Mouse (Mus musculus) thymus, postnatal 36 days (tissue): ENCODE results near the gene Ranbp2.

Source experiments
- DNase-seq, 2 experiments: peaks; one replicate each; pipeline ENCODE4 v3.0.0; 2022; ENCODE audit warnings: mixed read lengths in 2 of 2

Gene Ranbp2

DNA sequence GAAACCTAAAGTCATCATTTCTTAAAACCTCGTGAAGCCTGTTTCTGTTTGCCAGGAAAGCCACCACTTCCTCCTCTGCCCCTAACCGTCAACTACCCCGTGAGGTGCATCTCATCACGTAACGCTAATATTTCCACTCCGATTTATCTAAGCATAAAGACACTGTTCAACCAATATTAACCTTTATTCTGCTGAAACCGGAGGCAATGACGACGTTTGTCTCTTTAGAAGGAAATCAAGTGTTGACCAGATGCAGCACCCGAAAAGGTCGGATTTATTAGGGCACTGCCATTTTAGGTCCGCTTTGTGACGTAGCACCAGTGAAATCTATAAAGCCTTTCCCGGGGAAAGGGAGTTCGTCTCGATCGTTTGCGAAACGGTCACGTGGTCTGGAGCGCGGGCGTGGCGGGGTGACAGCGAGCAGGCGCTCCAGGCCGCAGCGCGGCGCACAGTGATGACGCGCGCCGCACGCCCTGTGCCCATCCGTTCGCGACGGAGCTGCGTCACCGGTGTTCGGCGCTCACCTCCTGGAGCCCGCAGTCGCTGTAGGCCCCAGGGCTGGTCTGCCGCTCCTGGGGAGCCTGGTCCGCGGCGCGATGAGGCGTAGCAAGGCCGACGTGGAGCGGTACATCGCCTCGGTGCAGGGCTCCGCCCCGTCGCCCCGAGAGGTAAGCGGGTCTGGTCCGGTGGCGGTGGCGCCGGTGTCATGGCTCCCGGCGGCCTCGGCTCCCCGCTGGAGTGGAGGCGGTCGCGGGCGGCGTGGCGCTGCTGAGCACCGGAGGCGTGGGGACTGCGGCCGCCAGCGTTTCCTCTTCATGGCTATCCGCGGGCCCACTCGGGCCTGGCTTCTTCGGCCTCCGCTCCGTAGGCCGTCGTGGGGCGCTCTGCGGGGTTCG lies at the start of gene Ranbp2:
TSS of gene Ranbp2 (plus strand) at position 537 of the 896 bp plus-strand sequence.
- peak; percentile 95 to 98 for DNase-seq

DNA sequence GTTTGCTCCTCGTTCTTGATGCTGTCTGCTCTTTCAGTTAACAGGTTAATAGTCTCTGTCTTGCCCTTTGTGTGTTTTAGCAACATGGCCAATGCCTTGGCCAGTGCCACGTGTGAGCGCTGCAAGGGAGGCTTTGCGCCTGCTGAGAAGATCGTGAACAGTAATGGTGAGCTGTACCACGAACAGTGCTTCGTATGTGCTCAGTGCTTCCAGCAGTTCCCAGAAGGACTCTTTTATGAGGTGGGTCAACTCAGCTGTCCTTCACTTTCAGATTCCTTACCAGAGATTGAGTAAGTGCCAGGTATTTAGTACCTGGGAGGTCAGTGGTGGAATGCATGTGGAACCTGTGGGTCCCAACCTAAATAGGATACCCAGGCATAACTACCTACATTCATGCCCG lies 47.8 kb upstream of the Ranbp2 start:
- no peak for DNase-seq

DNA sequence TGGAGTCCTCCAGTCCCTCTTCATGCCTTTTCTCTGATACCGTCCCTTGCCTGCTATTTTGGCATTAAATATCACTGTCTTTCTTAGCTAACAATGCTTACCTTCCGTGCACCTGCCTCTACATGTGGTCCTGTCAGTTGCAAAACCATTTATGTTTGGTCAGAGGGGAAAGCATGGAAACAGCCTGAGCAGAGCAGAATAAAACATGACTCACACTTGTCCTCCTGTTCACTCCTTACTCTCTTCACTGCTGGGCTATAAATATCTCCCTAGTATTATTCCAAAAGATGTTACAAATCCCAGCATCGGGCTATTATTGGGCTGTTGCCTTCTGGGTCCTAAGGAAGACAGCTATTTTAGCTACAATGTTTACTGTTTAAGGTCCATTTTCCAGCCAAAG lies 44.9 kb upstream of the Ranbp2 start:
- no peak for DNase-seq

DNA sequence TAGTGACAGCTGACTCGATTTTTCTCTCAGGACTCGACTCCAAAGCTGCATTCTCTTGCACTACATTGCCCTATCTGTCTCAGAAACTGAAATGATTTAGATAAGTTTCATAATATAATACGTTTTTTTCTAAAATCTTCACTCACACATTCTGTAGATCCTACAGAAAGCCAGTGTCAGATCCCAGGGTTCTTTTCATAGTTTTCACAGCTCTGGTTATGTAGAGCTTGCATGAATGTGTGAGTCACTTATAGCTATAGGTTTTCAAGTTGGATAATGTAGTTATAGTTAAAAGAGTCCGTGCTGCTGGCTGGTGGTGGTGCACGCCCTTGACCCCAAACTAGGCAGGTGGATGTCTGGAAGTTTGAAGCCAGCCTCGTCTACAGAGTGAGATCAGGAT lies 42.1 kb upstream of the Ranbp2 start:
- no peak for DNase-seq

DNA sequence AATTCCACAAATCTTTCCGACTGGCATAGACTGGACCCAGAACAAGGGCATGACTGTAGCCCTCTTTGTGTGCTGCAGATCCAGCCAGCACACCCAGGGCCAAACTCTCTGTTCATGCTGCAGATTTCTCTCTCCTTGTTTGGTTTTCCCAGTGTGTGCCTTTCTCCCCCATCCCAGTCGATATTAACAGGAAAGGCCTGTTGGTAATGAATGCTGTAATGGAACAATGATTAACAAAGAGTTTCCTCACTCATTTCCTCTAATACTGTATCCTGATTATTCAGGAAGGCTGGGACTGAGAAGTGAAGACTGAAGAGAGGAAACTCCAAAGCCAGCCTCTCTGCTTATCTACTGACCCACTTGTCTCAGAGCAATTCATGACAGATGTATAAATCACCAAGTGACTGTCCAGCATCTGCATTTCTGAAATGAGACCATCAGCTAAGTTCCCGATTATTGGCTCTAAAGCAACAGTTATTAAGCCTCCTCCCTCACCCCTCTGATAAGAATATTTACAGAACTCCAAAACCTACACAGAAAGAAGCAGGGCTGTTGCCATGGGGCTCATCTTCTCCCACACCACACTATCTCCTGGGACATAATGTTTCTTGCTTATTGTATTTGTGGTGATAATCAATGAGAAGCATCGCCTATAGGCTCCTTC lies 41.3 kb upstream of the Ranbp2 start:
- no peak for DNase-seq

DNA sequence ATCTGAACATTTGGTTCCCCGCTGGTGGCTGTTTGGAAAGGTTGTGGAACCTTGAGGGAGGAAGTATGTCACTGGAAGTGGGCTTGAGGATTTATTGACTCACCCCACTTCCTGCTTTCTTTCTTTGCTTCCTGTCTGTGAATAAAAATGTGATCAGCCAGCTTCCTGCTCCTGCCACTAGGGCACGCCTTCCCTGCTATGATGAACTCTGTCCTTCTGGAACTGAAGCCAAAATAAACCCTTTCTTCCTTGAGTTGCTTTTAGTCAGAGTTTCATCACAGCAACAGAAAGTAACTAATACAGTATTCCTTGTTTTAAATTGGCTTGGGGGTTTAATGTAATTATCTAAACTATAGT lies 40.8 kb upstream of the Ranbp2 start:
- DNase-seq = no peak

DNA sequence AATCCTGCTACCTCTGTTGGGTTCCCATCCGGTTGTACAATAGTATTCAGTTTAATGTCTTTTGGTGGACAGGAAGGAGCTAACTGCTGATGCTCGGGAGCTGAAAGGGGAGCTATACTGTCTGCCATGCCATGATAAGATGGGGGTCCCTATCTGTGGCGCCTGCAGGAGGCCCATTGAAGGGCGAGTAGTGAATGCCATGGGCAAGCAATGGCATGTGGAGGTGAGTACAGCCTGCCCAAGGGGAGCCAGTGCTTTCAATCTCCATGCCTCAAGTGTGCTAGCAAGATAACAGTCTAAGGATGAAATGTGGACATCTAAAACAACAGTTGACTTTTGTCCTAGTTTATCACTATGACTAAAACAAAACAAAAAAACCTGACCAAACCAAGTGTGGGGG lies 34.4 kb upstream of the Ranbp2 start:
- DNase-seq = no peak

DNA sequence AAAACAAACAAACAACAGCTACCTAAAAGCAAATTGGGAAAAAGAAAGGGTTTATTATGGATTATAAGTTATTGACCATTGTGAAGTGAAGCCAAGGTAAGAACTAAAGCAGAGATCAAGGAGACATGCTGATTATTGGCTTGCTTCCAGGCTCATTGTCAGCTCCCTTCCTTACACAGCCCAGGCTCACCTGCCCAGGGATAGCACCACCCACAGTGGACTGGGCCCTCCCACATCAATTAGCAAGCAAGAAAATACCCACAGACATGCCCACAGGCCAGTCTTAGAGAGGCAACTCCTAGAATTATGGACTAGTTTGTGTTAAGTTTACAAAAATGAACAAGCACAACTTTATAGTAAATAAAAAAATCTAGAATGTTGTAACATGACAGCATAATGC lies 33.9 kb upstream of the Ranbp2 start:
- no peak for DNase-seq

DNA sequence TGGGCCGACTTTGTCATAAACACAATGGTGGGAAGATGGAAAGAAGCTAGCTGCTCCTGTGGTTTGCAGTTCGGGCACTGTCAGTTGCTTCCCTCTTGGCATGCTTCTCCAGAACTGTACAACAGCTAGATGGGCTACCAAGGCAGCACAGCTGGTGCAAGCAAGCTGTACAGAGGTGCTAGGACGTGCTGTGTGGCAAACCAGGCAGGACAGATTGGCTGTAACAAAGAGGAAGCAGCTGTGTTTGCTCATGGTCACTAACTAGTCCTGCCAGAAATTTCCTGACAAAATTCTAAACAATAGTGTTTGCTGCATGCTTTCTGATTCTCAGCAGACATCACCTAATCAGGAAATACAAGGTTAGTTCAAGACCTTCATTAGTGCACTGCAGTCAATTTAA lies 30.0 kb upstream of the Ranbp2 start:
- no peak for DNase-seq

DNA sequence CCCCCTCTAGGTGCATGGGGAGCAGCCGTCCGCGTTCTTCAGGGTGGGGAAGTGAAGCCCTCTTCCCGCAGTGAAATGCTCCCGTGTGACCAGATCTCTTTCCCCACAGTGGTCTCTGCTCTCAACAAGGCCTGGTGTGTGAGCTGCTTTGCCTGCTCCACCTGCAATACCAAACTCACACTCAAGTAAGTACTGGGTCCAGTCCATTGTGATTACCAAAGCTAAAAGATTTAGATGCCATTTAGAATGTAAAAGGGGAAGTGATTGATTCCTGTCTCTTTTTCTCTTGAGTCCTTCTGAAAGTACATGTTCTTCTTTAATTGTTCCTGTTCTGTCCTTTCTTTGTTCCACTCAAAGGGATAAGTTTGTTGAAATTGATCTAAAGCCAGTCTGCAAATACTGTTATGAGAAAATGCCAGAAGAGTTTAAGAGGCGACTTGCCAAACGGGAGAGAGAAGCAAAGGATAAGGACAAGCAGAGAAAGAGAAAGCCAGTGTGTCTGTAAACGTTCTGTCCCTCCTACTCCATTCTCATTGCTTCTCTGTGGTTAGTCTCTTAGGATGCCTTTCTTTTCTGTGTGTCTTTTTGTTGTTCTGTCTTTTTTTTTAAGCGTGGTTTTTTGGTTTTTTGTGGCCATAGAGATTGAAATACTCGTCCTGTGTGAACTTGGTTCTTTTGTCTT lies 28.3 kb upstream of the Ranbp2 start:
- no peak for DNase-seq

DNA sequence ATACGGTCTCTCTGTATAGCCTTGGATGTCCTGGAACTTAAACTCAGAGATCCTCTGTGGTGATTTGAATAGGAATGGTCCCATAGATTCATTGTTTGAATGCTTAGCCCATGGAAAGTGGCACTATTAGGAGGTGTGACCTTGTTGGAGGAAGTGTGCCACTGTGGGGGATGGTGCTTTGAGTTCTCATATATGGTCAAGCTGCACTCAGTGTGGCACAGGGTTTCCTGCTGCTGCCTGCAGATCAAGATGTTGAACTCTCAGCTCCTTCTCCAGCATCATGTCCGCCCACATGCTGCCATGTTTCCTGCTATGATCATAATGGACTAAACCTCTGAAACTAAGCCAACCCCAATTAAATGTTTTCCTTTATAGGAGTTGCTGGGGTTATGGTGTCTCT lies 18.8 kb upstream of the Ranbp2 start:
- DNase-seq = no peak

DNA sequence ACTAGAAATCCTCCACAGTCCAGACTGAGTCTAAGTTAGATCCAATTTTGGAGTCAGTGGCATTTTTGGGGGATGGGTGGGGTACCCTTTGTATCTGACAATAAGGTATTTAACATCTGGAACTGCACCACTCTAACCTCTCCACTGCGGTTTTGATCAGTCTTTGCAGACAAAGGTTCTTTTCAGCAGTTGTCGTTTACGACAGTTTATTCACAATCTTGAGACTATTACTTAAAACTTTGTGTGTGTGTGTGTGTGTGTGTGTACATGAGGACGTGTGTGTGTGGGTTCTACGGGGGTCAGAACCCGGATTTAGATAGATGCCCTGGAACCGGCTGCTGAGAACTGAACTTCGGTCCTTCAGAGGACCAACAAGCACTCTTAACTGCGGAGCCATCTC lies 870 bp upstream of the Ranbp2 start:
- DNase-seq = peak in 1 of 2 experiments; percentile 2

DNA sequence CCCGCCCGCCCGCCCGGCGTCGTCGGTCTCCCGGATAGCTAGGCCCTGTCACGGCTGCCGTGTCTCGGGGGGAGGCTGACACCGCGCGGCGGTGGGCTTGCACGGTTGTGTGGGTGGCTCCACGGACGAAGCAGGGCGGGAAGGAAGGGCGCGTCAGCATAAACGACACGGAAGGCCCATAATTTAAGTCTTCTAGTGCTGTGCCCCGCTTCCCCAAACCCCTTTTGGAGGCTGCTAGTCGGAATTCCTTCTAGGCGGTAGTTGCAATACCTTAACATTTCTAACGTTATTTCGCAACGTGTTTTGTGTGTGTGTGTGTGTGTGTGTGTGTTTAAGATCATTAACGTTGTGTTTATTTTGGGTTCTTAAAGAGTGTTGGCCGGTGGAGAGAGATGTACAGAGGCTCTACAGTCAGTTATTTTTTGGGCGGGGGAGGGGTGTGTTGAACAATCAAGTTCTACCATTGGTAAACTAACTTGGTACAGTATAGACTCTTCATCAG lies 611 bp downstream of the Ranbp2 start:
- DNase-seq = no peak

DNA sequence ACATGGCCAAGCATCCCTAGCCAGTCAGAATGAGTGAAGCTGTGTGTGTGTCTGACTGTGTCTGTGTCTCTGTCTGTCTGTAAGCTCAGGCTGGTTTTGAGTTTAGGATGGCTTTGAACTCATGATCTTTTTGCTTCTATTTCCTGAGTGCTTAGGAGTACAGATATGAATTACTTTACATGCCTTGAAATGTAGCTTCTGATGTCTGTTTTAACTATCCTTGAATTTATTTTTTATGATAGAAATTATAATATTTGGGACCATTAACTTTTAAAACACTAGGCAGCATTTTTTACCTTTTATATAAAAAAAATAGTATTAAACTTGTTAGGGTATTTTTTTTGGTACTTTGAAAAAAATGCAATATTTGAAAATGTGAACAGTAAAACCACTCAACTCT lies 4.9 kb downstream of the Ranbp2 start:
- no peak for DNase-seq

DNA sequence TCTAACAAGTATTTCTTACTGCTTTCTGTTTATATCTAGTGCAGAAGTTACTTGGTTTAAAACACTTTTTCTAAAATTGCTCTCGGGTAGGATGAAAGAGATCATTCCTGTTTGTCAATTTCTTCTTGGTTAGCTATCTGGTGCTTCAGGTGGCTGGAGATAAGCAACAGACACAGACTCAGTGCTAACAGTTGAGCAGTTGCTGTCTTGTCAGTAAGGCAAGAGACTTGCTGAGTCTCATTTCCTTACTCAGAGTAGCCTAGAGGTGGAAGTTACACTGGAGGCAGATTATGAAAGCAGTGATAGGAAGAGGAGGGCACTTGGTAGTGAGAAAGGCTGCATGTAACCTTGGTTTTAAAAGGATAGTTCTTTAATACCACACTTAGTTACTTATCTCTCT lies 5.5 kb downstream of the Ranbp2 start:
- DNase-seq = no peak

DNA sequence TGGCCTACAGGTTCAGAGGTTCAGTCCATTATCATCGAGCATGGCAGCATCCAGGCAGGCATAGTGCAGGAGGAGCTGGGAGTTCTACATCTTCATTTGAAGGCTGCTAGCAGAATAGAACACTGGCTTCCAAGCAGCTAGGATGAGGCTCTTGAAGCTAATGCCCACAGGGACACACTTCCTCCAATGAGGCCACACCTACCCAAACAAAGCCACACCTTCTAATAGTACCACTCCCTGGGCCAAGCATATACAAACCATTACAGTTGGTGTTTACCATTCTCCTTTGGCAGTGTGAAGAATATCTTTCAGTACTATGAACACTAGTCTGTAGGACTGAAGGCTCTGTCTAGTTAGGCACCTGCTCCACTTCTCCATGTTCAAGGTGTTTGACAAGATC lies 13.2 kb downstream of the Ranbp2 start:
- no peak for DNase-seq

DNA sequence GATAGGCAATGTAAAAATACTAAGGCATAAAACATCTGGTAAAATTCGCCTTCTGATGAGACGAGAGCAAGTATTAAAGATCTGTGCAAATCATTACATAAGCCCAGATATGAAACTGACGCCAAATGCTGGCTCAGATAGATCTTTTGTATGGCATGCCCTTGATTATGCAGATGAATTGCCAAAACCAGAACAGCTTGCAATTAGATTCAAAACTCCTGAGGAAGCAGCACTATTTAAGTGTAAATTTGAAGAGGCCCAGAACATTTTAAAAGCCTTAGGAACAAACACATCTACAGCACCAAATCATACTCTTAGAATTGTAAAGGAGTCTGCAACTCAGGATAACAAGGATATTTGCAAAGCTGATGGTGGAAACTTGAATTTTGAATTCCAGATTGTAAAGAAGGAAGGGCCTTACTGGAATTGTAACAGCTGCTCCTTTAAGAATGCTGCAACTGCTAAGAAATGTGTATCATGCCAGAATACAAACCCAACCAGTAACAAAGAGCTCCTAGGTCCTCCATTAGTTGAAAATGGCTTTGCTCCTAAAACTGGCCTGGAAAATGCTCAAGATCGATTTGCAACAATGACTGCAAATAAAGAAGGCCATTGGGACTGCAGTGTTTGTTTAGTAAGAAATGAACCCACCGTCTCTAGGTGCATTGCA lies 30.5 kb downstream of the Ranbp2 start:
- no peak for DNase-seq

DNA sequence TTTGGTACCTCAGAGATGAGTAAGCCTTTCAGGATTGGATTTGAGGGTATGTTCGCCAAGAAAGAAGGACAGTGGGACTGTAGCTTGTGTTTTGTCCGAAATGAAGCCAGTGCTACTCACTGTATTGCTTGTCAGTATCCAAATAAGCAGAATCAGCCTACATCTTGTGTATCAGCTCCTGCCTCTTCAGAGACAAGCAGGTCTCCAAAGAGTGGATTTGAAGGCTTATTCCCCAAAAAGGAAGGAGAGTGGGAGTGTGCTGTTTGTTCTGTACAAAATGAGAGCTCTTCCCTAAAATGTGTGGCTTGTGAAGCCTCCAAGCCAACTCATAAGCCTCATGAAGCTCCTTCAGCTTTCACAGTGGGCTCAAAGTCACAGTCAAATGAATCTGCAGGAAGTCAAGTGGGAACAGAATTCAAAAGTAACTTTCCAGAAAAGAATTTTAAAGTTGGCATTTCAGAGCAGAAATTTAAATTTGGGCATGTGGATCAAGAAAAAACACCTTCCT lies 31.4 kb downstream of the Ranbp2 start:
- DNase-seq = no peak

DNA sequence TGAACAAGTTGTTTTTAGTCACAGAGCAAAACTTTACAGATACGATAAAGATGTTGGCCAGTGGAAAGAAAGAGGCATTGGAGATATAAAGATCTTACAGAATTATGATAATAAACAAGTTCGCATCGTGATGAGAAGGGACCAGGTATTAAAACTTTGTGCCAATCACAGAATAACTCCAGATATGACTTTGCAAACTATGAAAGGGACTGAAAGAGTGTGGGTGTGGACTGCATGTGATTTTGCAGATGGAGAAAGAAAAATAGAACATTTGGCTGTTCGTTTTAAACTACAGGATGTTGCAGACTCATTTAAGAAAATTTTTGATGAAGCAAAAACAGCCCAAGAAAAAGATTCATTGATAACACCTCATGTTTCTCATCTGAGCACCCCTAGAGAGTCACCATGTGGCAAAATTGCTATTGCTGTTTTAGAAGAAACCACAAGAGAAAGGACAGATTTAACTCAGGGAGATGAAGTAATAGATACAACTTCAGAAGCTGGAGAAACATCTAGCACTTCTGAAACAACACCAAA lies 33.3 kb downstream of the Ranbp2 start:
- no peak for DNase-seq

DNA sequence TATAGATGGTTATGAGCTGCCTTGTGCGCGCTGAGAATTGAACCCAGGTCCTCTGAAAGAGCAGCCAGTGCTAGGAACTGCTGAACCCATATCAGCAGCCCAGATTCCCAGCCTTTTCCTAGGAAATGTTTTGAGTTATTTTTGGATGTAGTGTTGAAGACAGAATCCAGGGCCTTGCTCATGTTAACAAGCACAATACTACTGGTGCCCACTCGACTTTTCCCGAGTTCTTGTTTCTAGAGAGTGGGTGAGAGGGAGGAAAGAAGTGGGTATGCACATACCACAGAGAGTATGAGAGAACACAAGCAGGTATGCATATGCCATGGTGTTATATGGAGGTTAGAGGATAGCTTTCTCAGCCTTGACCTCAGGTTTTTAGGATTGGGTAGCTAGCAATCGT lies 44.3 kb downstream of the Ranbp2 start:
- no peak for DNase-seq

DNA sequence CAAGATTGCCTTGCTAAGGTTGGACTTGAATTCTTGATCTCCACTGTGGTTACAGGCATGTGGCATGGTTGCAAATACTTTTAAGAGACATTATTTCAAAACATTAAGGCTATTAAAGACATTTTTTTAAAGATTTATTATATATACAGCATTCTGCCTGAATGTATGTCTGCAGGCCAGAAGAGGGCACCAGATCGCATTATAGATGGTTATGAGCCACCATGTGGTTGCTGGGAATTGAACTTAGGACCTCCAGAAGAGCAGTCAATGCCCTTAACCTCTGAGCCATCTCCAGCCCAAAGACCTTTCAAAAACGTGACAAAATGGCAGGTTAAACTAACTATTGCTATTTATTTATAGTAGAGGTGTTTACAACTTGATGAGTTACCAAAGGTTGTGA lies 48.9 kb downstream of the Ranbp2 start:
- no peak for DNase-seq

DNA sequence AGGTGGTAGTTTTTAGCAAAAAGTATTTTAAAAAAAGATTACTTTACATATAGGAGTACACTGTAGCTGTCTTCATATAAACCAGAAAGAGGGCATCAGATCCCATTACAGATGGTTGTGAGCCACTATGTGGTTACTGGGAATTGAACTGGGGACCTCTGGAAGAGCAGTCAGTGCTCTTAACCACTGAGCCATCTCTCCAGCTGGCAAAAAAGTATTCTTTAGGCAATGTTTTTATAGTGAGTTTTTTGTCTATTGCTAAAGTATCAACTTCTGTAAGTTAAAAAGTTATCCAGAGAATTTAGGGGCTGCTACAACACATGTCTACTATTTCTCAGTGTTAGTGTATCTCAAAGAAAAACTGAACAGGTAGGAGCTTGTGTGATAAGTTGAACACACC lies 50.0 kb downstream of the Ranbp2 start:
- no peak for DNase-seq
